Mouse (Mus musculus): ENCODE results near the gene Smco4. TPM values are rescaled to one million over a fixed set of nuclear protein-coding genes. Genes with fewer than 3 reads are reported as not detected.
"Not testable (repeated sequence)": the region's sequence is repeated elsewhere in the genome, so short reads cannot be mapped to it uniquely, and the experiment has no call there.

The Smco4 gene
- polyA plus RNA-seq, 1 experiment from 2014 or later: 1.3 TPM

DNA sequence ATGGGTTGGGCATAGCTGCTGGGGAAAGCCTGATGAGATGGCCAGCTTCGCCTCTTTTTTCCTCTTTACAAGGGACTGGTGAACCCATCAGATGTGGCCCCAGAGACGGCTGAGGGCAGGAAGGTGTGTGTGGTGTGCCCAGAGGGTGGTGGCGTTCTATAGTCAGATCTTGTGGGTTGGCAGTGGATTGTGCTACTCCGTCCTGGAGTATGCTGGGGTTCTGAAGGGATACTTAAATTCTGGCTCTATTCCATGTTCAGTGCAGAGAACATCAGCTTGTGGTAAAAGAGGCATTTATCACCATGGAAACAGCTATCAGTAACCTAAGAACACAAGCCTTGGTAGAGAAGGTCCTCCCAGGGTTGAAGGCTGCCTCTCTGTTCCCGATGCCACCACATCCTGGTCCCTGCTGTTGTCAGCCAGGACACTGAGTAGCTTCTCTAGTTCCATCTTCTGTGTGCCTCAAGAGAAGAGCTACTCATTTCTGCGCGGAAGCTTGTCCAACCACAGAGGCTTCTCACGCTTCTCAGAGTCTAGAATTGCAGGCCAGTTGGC lies 45.8 kb downstream of the Smco4 start:
- Histone ChIP-seq H3K4me1 (ENCODE audit: control insufficient read depth, insufficient read depth, low read length) (no peaks in the 10 kb centered on the region), H3K36me3 (ENCODE audit: control insufficient read depth, insufficient read depth, low read length) (no peaks in the 10 kb centered on the region), H3K9me3 (ENCODE audit: control insufficient read depth, low read length) (no peaks in the 10 kb centered on the region), H3K4me3 (replicated peaks; ENCODE audit: low read depth, low read length) (no peak overlapping the region), H3K9ac (replicated peaks; ENCODE audit: low read length) (no peak overlapping the region), H3K27ac (replicated peaks; ENCODE audit: low read depth, low read length) (no peak overlapping the region), H3K4me2 (ENCODE audit: low read length) (no peak overlapping the region), H3K27me3 (ENCODE audit: control insufficient read depth, insufficient read depth, low read length) (no peaks in the 10 kb centered on the region)
- 89% methylated on average over 8 of the region's 8 CpGs for WGBS
- ATAC-seq (ENCODE audit: low FRiP score, low TSS enrichment): no peak
- no peak for DNase-seq

GRCm38 (mm10) chr9:15541735-15542354 lies 48.6 kb downstream of the Smco4 start:
- H3K36me3 ChIP-seq (ENCODE audit: control insufficient read depth, insufficient read depth, low read length): no peaks in the 10 kb centered on the region
- H3K4me3 ChIP-seq (replicated peaks; ENCODE audit: low read depth, low read length): no peak overlapping the region
- ATAC-seq (ENCODE audit: low FRiP score, low TSS enrichment): 0 out of 2 replicates have a peak, but pooled peaks have one; percentile 15
- no peaks in the 10 kb centered on the region for H3K9me3 ChIP-seq (ENCODE audit: control insufficient read depth, low read length)
- H3K27ac ChIP-seq (replicated peaks; ENCODE audit: low read depth, low read length): no peak overlapping the region
- no peak overlapping the region for H3K4me2 ChIP-seq (ENCODE audit: low read length)
- 75% methylated on average over 5 of the region's 5 CpGs for WGBS
- no peaks in the 10 kb centered on the region for H3K4me1 ChIP-seq (ENCODE audit: control insufficient read depth, insufficient read depth, low read length)
- H3K27me3 ChIP-seq (ENCODE audit: control insufficient read depth, insufficient read depth, low read length): no peaks in the 10 kb centered on the region
- no peak for DNase-seq
- H3K9ac ChIP-seq (replicated peaks; ENCODE audit: low read length): no peak overlapping the region

DNA sequence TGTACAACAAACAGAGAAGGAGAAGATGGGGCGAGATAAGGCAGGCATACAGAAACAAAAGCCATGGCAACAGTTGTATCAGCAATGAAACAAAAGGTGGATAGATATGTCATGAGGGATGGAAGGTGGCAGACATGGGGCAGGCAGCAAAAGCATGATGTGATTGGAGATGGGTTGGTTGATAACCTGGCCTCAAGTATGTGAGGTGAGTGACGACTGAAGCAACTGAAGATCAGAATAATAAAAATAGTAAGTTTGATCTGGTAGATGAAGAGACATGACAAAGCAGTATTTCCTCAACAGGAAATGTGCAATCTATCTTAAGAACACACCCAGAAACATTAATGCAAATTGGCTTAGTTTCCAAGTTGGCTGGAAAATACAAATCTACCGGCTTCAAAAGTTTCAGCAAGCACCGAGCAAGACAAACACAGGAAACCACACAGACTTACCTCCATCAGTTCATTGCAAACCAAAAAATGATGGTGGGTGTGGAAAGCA lies 57.3 kb downstream of the Smco4 start:
- no peaks in the 10 kb centered on the region for H3K27me3 ChIP-seq (ENCODE audit: control insufficient read depth, insufficient read depth, low read length)
- no peaks in the 10 kb centered on the region for H3K9me3 ChIP-seq (ENCODE audit: control insufficient read depth, low read length)
- ATAC-seq (ENCODE audit: low FRiP score, low TSS enrichment): no peak
- H3K4me3 ChIP-seq (replicated peaks; ENCODE audit: low read depth, low read length): no peak overlapping the region
- WGBS: 93% methylated on average over 4 of the region's 4 CpGs
- no peak overlapping the region for H3K9ac ChIP-seq (replicated peaks; ENCODE audit: low read length)
- H3K36me3 ChIP-seq (ENCODE audit: control insufficient read depth, insufficient read depth, low read length): no peaks in the 10 kb centered on the region
- no peak overlapping the region for H3K27ac ChIP-seq (replicated peaks; ENCODE audit: low read depth, low read length)
- no peak overlapping the region for H3K4me2 ChIP-seq (ENCODE audit: low read length)
- no peak for DNase-seq
- H3K4me1 ChIP-seq (ENCODE audit: control insufficient read depth, insufficient read depth, low read length): no peaks in the 10 kb centered on the region

GRCm38 (mm10) chr9:15551073-15551472 lies 57.8 kb downstream of the Smco4 start:
- H3K4me2 ChIP-seq (ENCODE audit: low read length); DNase-seq; H3K9me3 ChIP-seq (ENCODE audit: control insufficient read depth, low read length); H3K36me3 ChIP-seq (ENCODE audit: control insufficient read depth, insufficient read depth, low read length); H3K4me1 ChIP-seq (ENCODE audit: control insufficient read depth, insufficient read depth, low read length); H3K27ac ChIP-seq (replicated peaks; ENCODE audit: low read depth, low read length); ATAC-seq (ENCODE audit: low FRiP score, low TSS enrichment); H3K4me3 ChIP-seq (replicated peaks; ENCODE audit: low read depth, low read length); H3K27me3 ChIP-seq (ENCODE audit: control insufficient read depth, insufficient read depth, low read length); H3K9ac ChIP-seq (replicated peaks; ENCODE audit: low read length): not testable (repeated sequence)
- 93% methylated on average over 6 of the region's 6 CpGs for WGBS

GRCm38 (mm10) chr9:15551933-15552851 lies 59.0 kb downstream of the Smco4 start:
- 76% methylated on average over 15 of the region's 15 CpGs for WGBS
- no peak overlapping the region for H3K9ac ChIP-seq (replicated peaks; ENCODE audit: low read length)
- no peak overlapping the region for H3K4me2 ChIP-seq (ENCODE audit: low read length)
- no peak overlapping the region for H3K27ac ChIP-seq (replicated peaks; ENCODE audit: low read depth, low read length)
- H3K36me3 ChIP-seq (ENCODE audit: control insufficient read depth, insufficient read depth, low read length): no peaks in the 10 kb centered on the region
- H3K4me1 ChIP-seq (ENCODE audit: control insufficient read depth, insufficient read depth, low read length): no peaks in the 10 kb centered on the region
- H3K4me3 ChIP-seq (replicated peaks; ENCODE audit: low read depth, low read length): no peak overlapping the region
- DNase-seq (no peak), ATAC-seq (ENCODE audit: low FRiP score, low TSS enrichment) (no peak)
- H3K27me3 ChIP-seq (ENCODE audit: control insufficient read depth, insufficient read depth, low read length): no peaks in the 10 kb centered on the region
- H3K9me3 ChIP-seq (ENCODE audit: control insufficient read depth, low read length): no peaks in the 10 kb centered on the region

DNA sequence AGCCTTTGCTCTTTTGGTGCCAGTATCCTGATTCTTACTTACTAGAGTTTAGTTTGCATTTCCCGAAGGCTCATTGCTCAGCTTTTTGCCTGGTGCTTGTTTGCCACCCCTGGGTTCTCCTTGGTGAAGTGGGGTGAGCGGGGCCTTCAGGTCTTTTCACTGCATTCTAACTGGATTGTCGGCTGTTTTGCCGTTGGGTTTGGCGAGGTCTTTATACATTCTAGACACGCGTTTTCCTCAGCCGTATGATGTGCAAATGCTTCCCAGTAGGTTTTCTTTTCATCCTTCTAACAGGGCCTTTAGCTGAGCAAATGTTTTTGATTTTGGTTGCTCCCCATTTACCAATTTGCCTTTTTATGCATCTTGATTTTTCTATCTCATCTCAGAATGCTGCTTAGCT lies 60.1 kb downstream of the Smco4 start:
- Histone ChIP-seq H3K9me3 (ENCODE audit: control insufficient read depth, low read length) (no peaks in the 10 kb centered on the region), H3K4me1 (ENCODE audit: control insufficient read depth, insufficient read depth, low read length) (no peaks in the 10 kb centered on the region), H3K9ac (replicated peaks; ENCODE audit: low read length) (no peak overlapping the region), H3K27ac (replicated peaks; ENCODE audit: low read depth, low read length) (no peak overlapping the region), H3K27me3 (ENCODE audit: control insufficient read depth, insufficient read depth, low read length) (no peaks in the 10 kb centered on the region), H3K4me3 (replicated peaks; ENCODE audit: low read depth, low read length) (no peak overlapping the region), H3K36me3 (ENCODE audit: control insufficient read depth, insufficient read depth, low read length) (no peaks in the 10 kb centered on the region), H3K4me2 (ENCODE audit: low read length) (no peak overlapping the region)
- WGBS: 53% methylated on average over 8 of the region's 8 CpGs
- ATAC-seq (ENCODE audit: low FRiP score, low TSS enrichment) (no peak), DNase-seq (peak; percentile 69)

DNA sequence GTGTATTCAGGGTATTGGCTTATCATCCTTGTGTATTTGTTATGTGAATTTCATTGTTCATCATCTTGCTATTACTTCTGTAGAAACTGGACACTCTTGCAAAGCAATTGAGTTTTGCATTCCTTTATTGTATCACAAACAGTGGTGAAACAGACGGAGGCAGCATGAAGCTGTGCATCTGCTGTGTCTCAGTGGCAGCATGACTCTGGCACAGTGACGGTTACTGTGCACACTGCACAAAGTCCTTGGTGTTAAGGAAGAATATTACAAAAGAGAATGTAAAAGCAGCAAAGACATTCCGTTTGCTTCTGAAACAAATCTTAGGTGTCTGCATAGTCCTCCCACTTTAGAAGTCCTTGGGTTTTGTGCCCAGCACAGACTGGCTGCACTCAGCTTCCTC lies 67.2 kb downstream of the Smco4 start:
- no peak overlapping the region for H3K4me3 ChIP-seq (replicated peaks; ENCODE audit: low read depth, low read length)
- H3K27me3 ChIP-seq (ENCODE audit: control insufficient read depth, insufficient read depth, low read length): no peaks in the 10 kb centered on the region
- no peaks in the 10 kb centered on the region for H3K36me3 ChIP-seq (ENCODE audit: control insufficient read depth, insufficient read depth, low read length)
- WGBS: 77% methylated on average over 3 of the region's 3 CpGs
- no peaks in the 10 kb centered on the region for H3K9me3 ChIP-seq (ENCODE audit: control insufficient read depth, low read length)
- no peak overlapping the region for H3K27ac ChIP-seq (replicated peaks; ENCODE audit: low read depth, low read length)
- H3K4me1 ChIP-seq (ENCODE audit: control insufficient read depth, insufficient read depth, low read length): no peaks in the 10 kb centered on the region
- H3K9ac ChIP-seq (replicated peaks; ENCODE audit: low read length): no peak overlapping the region
- DNase-seq (no peak), ATAC-seq (ENCODE audit: low FRiP score, low TSS enrichment) (no peak)
- no peak overlapping the region for H3K4me2 ChIP-seq (ENCODE audit: low read length)

DNA sequence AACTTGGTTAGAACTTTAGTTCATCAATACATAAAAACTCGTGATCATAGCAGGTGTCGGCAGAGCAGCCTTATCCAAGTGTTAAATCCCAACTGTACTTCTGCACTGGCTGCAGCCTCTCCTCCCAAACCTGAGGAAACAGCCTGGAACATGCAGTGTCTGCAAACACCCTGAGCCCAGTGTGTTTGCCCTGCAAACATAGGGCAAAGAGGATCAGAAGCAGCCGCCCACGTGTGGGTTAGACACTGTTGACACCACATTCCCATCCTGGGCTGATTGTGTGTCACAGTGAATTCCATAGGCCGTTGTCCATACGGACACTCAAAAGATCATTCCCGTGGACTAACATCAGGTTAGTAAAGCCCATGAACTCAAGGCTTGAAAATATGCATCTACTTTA lies 69.1 kb downstream of the Smco4 start:
- Histone ChIP-seq H3K36me3 (ENCODE audit: control insufficient read depth, insufficient read depth, low read length) (no peaks in the 10 kb centered on the region), H3K9me3 (ENCODE audit: control insufficient read depth, low read length) (no peaks in the 10 kb centered on the region), H3K4me1 (ENCODE audit: control insufficient read depth, insufficient read depth, low read length) (no peaks in the 10 kb centered on the region), H3K9ac (replicated peaks; ENCODE audit: low read length) (no peak overlapping the region), H3K27me3 (ENCODE audit: control insufficient read depth, insufficient read depth, low read length) (no peaks in the 10 kb centered on the region), H3K27ac (replicated peaks; ENCODE audit: low read depth, low read length) (no peak overlapping the region), H3K4me3 (replicated peaks; ENCODE audit: low read depth, low read length) (no peak overlapping the region), H3K4me2 (ENCODE audit: low read length) (no peak overlapping the region)
- 87% methylated on average over 7 of the region's 7 CpGs for WGBS
- DNase-seq (no peak), ATAC-seq (ENCODE audit: low FRiP score, low TSS enrichment) (no peak)
